Mouse (Mus musculus): ENCODE data around the gene Spin4. TPM values are rescaled to one million over a fixed set of nuclear protein-coding genes. Genes with fewer than 3 reads are reported as not detected.

The Spin4 gene
- total RNA-seq (2021) = 1 to 10 TPM; 1.1 to 1.3 TPM
- 0.39 and 0.66 TPM in 2 replicates for polyA plus RNA-seq (2012; rRNA removed)
- long read RNA-seq, full-length matches to known transcripts = 2 of 2 reads
- long read RNA-seq, partial matches to known transcripts = 0 of 2 reads
- long read RNA-seq, other reads (novel, unspliced or antisense) = 0 of 2 reads

DNA sequence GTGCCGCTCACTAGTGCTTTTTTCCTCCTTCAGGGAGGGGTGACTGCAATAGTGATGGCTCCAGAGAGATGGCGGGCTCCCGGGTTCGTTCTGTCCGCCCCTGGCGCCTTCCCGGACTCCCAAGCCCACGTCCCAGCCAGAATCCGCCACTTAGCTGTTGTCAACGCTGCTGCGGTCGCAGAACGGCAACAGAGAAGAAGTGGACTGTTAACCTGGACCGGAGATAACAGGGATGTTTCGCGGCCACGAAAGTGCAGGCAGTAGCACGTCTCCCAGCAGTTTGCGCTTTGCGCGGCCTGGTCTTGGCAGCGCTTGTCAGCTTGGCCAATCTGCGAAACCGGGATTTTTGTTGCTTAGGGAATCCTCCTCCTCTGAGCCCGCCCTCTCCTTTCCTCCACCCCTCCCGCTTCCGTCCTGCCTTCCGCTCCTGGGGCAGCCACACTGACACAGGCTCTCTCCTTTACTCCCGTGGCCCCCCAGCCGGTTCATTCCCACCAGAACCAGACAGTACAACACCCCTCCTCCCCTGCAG, at the start of gene Spin4:
Gene Spin4 (minus strand): TSS at position 322 of the 532 bp plus-strand sequence.
- DNase-seq = peak; percentile 89

DNA sequence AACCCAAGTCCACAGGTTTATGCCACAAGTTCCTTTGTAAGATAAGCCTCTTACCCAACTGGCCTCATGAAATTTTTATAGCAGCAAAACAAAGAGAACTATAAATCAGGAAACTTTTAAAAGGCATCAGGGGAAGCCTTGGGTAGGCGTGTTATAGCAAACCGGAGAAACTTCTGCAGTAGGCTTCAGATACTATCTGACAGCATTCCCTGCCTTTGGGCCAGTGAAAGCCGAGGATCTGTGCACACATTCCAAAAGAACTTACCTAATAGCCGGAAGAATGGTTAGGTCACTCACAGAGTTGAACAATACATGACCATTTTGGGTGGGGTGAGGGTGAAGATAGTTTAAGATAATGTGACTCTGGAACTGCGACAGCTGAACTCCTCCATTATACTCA, 1.4 kb upstream of the Spin4 start:
- DNase-seq = no peak

GRCm38 (mm10) chrX:95025779-95026360, 612 bp downstream of the Spin4 start:
- DNase-seq = peak; percentile 13

- DNase-seq = no peak
Observed at GRCm38 (mm10) chrX:95012033-95012432, 14.4 kb downstream of the Spin4 start.

DNA sequence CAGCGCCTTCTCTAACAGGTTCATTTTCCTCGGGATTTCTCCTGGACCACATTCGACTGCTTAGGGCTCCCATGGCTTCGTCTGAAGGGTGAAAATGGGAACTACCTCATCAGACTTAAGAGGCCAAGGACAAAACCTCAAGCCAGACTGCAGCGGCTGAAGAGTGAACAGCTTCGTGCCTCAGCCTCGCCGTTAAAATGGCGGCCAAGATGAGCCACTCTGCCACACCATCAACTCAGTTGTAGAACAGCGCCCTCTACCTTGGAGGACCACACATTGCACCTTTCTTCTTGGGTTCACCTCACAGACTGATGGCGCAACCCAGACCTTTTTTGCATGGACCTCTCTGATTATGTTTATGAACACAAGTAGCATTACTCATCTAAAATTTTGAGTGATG, 27.6 kb downstream of the Spin4 start:
- no peak for DNase-seq

DNA sequence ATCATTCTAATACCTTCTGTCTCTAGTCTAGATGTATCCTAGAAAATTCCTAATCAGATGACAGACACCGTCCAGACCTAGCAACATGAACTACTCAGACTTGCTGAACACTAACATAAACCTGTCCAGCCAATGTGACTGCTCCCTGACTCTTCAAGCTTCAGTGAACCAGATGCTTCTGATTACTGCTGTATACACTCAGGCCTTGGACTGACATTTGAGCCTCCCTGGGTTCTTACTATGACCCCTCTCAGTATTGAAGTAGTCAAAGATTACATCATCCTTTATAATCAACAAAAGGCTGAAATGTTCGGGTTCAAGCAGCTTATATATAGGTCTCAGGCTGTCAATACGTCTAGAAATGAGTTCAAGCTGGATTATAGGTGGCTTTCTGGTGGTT, 32.4 kb downstream of the Spin4 start:
- DNase-seq = no peak

DNA sequence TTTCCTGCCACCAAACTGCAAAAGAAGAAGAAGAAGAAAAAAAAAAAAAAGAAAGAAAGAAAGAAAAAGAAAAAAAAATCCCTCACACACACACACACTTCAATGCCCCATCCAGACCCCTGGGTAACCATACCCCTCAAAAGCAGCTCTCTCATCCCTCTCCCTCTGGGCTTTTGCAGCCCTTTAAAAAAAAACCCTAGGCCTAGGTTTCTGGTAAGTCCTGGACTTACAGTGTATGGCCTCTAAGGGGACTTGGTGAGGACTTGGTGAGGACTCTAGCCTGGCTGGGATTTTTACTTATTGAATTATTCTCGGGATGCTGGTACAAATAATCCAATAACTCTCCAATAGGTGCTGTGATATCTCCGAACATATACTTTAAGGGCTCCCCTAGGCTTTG, 35.6 kb downstream of the Spin4 start:
- DNase-seq = no peak

DNA sequence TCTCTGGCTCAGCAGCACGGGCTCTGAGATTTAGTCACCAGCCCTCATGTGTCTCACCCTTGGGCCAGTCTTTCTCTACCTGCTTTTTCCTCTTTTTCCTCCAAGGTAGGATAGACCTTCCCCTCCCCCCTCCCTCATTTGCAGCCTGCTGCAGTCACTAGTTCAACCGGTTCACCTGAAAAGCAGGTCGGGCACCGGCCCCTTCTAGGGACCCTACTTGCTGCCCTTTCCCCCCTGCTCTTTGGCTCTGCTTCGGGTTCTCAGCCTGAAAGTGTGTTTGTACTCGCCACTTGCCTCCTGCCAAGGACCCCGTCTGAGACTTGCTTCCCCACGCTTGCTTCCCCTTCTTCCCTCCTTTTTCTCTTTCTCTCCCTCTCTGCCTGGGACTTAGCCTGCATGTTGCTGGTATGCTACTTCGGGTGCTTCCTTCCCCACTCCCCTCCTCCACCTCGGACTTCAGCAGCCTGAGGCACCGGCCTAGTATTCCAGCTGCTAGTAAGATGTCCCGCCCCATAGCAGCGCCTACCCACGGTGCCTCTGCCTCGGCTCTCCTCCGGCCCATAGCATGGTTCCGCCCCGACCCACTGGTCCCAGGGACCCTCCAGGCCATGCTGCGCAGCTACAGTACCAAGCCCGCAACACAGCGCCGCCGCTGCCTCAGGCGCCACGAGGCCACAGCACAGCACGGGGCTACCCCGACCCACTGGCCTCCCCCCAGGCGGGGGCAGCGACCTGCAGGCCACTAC, 36.2 kb downstream of the Spin4 start:
- peak; percentile 11 for DNase-seq

Other genes with a start within 250 kb of the Spin4 start
- gene Arhgef9, start 170.2 kb upstream of the Spin4 start, total RNA-seq (2021) = 10 to 100 TPM; 11.8 to 12.1 TPM
- gene Arhgef9, start 170.2 kb upstream of the Spin4 start, polyA plus RNA-seq (2012; rRNA removed) = 1.5 and 2.0 TPM in 2 replicates